Mouse (Mus musculus): ENCODE measurements at regions not wholly inside any gene's neighbourhood (a gene's known extent, or its start where the extent isn't known, plus 50 kb on each side); places are given as distances from the start of the nearest gene placed in this dataset.

- DNase-seq = no peak
Observed at GRCm38 (mm10) chr15:63371328-63372023, 473.5 kb downstream of the Gsdmc2 start.

- DNase-seq = peak; percentile 17
Observed at GRCm38 (mm10) chr15:63364473-63364872, 480.5 kb downstream of the Gsdmc2 start.

DNA sequence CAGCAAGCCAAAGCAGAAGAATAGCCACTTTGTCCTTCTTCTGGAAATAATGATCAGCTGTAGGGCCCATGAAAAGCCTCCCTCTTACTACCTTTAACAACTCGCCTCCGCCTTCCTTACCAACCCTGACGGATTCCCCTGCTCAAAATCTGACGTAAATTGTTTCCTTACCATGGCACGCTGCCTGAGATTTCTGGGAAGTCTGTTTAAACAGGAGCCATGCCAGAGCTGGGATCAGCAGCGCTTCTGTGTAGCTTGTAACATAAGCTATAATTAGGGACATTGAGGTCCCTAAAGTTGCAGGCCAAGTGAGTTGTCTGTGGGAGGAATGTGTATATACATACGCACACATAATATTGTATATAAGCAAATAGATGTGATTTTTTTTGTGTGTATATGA is 484.6 kb downstream of the Gsdmc2 start:
- DNase-seq = peak; percentile 29

DNA sequence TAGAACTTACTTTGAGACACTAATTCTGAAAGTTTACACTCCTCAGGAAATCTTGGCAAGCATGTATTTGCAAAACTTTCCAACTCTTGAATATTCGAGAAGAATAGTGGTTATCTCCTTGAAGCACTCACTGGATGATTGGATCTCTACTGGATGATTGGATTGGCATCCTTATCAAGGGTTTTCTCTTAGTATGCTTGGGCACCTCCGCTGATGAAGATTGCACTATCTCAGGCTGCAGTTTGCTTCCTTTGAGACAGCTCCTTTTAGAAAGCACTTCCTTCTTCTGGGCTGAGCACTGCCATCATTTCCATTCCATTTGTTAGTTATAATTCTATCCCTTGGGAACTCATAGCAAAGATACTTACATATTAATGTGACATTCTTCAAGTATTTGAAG is 503.2 kb downstream of the Gsdmc2 start:
- DNase-seq = no peak

- DNase-seq = peak; percentile 77
Observed at GRCm38 (mm10) chr15:63340322-63341060, 504.5 kb downstream of the Gsdmc2 start.

DNA sequence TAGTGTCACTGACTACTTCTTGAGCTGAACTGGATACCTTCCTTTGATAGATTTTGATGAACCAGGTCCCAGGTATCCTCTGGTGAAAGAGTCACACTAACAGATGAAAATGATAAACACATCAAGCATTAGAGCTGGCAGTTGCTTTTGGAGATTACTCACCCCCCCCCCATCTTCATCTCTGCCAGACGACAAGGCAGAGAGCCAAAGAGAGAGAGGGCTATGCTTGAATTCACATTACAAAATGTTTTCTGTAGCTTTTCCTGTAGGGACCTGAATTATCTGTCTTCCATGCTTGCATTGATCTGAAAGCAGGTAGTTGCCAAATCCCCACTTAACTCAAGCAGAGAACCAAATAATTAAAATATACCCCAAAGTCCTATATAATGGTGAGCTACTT is 525.3 kb downstream of the Gsdmc2 start:
- DNase-seq = no peak

DNA sequence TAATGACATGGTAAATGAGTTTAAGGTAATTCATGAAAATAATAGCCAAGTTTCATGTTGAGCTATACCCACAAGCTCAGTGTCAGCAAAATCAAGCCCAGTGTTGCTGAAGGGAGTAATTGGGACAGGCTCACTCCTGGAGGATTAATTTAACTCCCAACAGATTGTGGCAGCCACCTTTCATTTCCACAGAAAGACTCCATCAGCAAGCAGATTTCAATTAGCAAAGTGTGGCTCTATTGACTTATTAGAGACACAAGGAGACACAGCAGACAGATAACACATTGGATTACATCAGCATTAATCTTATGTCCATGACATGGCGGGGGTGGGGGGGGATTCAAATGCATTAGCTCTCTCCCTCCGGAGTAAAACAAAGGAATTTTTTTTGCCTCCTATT is 534.6 kb downstream of the Gsdmc2 start:
- no peak for DNase-seq

GRCm38 (mm10) chr15:63299311-63299710 is 545.7 kb downstream of the Gsdmc2 start:
- no peak for DNase-seq

GRCm38 (mm10) chr15:63288534-63288933 is 556.4 kb downstream of the Gsdmc2 start:
- DNase-seq = no peak

- no peak for DNase-seq
Observed at GRCm38 (mm10) chr15:63286026-63286425, 559.0 kb downstream of the Gsdmc2 start.

- DNase-seq = peak; percentile 13
Observed at GRCm38 (mm10) chr15:63270381-63270780, 574.6 kb downstream of the Gsdmc2 start.

- DNase-seq = no peak
Observed at GRCm38 (mm10) chr15:63265845-63266244, 579.1 kb downstream of the Gsdmc2 start.

GRCm38 (mm10) chr15:63255736-63256135 is 589.2 kb downstream of the Gsdmc2 start:
- DNase-seq = no peak

GRCm38 (mm10) chr15:63252781-63253340 is 592.1 kb downstream of the Gsdmc2 start:
- DNase-seq = no peak

DNA sequence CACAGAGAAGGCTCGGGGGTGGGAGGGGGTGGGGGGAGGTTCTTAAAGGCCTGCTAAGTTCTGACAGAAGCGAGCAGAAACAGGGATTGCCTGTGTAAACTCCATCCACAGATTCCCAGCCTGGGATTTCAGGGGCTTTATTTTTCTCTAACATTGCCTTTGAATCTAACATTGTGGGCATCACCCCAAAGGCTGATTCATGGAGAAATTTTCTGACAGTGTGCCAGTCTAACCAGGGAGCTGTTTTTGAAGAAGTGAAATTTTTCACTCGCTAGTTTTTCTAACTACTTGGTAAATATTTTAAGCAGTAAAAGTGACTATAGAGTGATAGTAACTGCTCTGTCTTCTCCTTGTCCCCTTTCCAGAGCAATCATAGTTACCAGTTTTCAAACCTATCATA is 606.4 kb downstream of the Gsdmc2 start:
- no peak for DNase-seq

GRCm38 (mm10) chr15:63218393-63219060 is 626.5 kb downstream of the Gsdmc2 start:
- no peak for DNase-seq

GRCm38 (mm10) chr15:63205150-63205549 is 639.8 kb downstream of the Gsdmc2 start:
- DNase-seq = no peak

DNA sequence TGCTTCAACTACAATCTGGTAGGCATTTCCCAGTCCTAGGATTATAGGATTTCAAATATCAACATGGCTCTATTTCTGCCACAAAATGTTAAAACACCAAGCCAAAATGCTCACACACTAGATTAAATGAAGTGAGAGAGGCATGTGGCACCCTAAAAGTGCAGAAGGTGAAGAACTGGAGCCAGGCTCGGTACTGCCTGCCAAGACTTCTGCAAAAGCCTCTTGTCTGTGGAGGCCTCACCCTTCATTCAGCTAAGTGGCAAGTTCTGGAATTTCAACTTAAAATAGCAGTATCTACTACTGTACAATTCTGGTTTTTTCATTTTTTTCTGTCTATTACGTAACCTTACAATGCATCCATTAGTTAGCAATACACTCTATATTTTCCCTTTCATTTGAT is 649.9 kb downstream of the Gsdmc2 start:
- DNase-seq = no peak

DNA sequence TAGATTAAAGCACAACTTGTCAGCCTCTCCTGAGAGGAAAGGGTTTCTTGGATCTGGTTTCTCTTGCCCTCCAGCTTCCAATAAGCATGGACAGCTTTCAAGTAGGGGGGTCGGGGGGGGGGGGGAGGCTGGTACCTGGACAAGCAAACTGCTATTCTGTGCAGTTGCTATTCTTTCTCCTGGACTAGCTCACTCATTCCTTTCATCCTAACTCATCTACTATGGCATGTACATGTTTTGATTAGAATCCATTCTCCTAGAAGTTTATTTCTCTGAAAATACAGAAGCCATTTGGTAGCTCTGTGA is 650.5 kb downstream of the Gsdmc2 start:
- no peak for DNase-seq

DNA sequence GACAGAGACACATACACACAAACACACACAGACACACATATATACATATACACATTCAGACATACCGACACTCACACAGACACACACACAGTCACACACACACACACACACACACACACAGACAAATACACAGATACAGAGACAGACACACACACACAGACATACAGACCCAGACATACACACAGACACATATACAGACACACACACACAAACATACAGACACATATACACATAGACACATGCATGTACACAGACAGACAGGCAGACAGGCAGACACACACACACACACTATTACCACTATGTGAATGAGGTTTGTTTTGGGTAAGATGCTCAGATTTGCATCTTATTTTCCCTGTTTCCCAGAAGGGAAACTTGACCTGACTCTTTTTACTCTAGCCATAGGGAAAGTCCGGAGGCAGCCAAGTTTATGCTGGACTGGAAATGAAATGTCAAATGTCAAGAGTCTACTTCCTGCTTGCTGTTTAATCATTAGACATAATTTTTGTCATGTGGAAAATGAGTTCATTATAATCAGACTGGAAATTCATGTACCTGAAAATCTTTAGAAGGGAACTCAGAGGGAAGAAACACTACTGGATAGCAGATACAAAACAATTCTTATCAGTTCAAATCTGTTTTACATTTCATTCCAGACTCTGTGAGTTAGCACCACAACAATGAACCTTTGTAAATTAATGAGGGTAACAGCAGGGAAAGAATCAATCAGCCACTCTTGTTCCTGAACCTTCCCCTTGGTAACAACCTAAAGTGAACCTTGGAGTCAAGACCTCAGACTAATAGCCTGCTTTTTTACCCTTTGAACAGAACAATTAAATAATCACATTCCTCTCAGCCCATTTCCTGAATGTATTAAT is 651.1 kb downstream of the Gsdmc2 start:
- no peak for DNase-seq

- no peak for DNase-seq
Observed at GRCm38 (mm10) chr15:63191731-63192130, 653.2 kb downstream of the Gsdmc2 start.

GRCm38 (mm10) chr15:63190086-63190485 is 654.9 kb downstream of the Gsdmc2 start:
- no peak for DNase-seq
